Mouse (Mus musculus) layer of hippocampus, adult 18-20 months (tissue): ENCODE data around the gene Cngb1. TPM values are rescaled to one million over a fixed set of nuclear protein-coding genes. Genes with fewer than 3 reads are reported as not detected.
"Not testable (repeated sequence)": the region's sequence is repeated elsewhere in the genome, so short reads cannot be mapped to it uniquely, and the experiment has no call there.

ENCODE experiments used
- DNase-seq, 2 experiments: peaks; one replicate each; pipeline ENCODE4 v3.0.0; 2022; ENCODE audit warnings: low spot score in 2 of 2
- total RNA-seq, 2 experiments: library from RNA; stranded (reverse); gene quantifications; 2 replicates each; pipeline ENCODE4 v1.2.3; 2021

Cngb1 gene
- total RNA-seq, 2 experiments from 2014 or later: 0.76 to 0.79 TPM

- DNase-seq: no peak
These were observed 56.5 kb downstream of the Cngb1 start for GRCm38 (mm10) chr8:95249847-95250246.

GRCm38 (mm10) chr8:95247277-95247676, 59.1 kb downstream of the Cngb1 start:
- no peak for DNase-seq

- DNase-seq: no peak
These were observed 61.2 kb downstream of the Cngb1 start for GRCm38 (mm10) chr8:95245180-95245579.

- DNase-seq: no peak
These were observed 62.5 kb downstream of the Cngb1 start for GRCm38 (mm10) chr8:95243853-95244252.

GRCm38 (mm10) chr8:95242826-95243571, 63.4 kb downstream of the Cngb1 start:
- DNase-seq: peak; percentile 80 to 87

GRCm38 (mm10) chr8:95242099-95242825, 64.1 kb downstream of the Cngb1 start:
- no peak for DNase-seq

GRCm38 (mm10) chr8:95235683-95236082, 70.7 kb downstream of the Cngb1 start:
- peak; percentile 55 to 86 for DNase-seq

GRCm38 (mm10) chr8:95230086-95230485, 76.3 kb downstream of the Cngb1 start:
- not testable (repeated sequence) for DNase-seq

- no peak for DNase-seq
These were observed 79.3 kb downstream of the Cngb1 start for GRCm38 (mm10) chr8:95227151-95227468.

- DNase-seq: no peak
These were observed 79.9 kb downstream of the Cngb1 start for GRCm38 (mm10) chr8:95226251-95227150.

GRCm38 (mm10) chr8:95223969-95224368, 82.4 kb downstream of the Cngb1 start:
- no peak for DNase-seq

- no peak for DNase-seq
These were observed 85.3 kb downstream of the Cngb1 start for GRCm38 (mm10) chr8:95221045-95221444.

GRCm38 (mm10) chr8:95220571-95220998, 85.8 kb downstream of the Cngb1 start:
- no peak for DNase-seq

- DNase-seq: no peak
These were observed 86.8 kb downstream of the Cngb1 start for GRCm38 (mm10) chr8:95219623-95220022.

- DNase-seq: no peak
These were observed 90.5 kb downstream of the Cngb1 start for GRCm38 (mm10) chr8:95215709-95216360.

- DNase-seq: peak; percentile 10 to 22
These were observed 96.5 kb downstream of the Cngb1 start for GRCm38 (mm10) chr8:95209924-95210323.

- DNase-seq: no peak
These were observed 100.4 kb downstream of the Cngb1 start for GRCm38 (mm10) chr8:95205946-95206345.

GRCm38 (mm10) chr8:95204039-95204380, 102.4 kb downstream of the Cngb1 start:
- peak; percentile 60 to 80 for DNase-seq

GRCm38 (mm10) chr8:95203326-95204038, 102.9 kb downstream of the Cngb1 start:
- DNase-seq: no peak

- DNase-seq: no peak
These were observed 103.6 kb downstream of the Cngb1 start, which contains the start of gene Kifc3 for GRCm38 (mm10) chr8:95202649-95203275. Gene Kifc3 (minus strand): TSS chr8:95202812.
